Mouse (Mus musculus): ENCODE data around the gene Ltb4r2. TPM values are rescaled to one million over a fixed set of nuclear protein-coding genes. Genes with fewer than 3 reads are reported as not detected.

The Ltb4r2 gene
- total and polyA plus RNA-seq, 3 experiments, result 0.20 TPM; not detected in 1

- 35% methylated on average over 8 of the region's 8 CpGs for WGBS
- Histone ChIP-seq H3K4me1 (ENCODE audit: control insufficient read depth, insufficient read depth, low read length) (no peaks in the 10 kb centered on the region; the same call in 1 of the 2 replicates), H3K79me2 (replicated peaks; ENCODE audit: control insufficient read depth, insufficient read depth, low read length) (no peaks in the 10 kb centered on the region), H3K9ac (ENCODE audit: low read depth, low read length) (no peak overlapping the region), H3K27ac (peak overlapping the region; percentile 84; the same call in 1 of the 2 replicates), H3K36me3 (ENCODE audit: control insufficient read depth, insufficient read depth, low read length) (no peaks in the 10 kb centered on the region), H3K27me3 (ENCODE audit: control insufficient read depth, insufficient read depth, low read length) (no peaks in the 10 kb centered on the region), H3K4me3 (peak overlapping the region; percentile 90; the same call in 1 of the 2 replicates)
- DNase-seq, result no peak
- TF ChIP-seq CTCF (IDR thresholded peaks at IDR 0.05) (no peak), EP300 (IDR thresholded peaks at IDR 0.05; ENCODE audit: insufficient read depth, low read depth, low read length) (no peak), POLR2A (IDR thresholded peaks at IDR 0.05; ENCODE audit: insufficient read depth, low read depth, low read length) (no peak)
- intact Hi-C loops (cut with DNase I), result loop anchor here (1.0 to 10.0 kb wide), 4 partner anchors 21 to 238 kb away; partner anchors contain the start of gene Tm9sf1
Measured at GRCm38 (mm10) chr14:55722438-55722945, 38.7 kb upstream of the Ltb4r2 start.

GRCm38 (mm10) chr14:55723433-55723832, 37.8 kb upstream of the Ltb4r2 start:
- Histone ChIP-seq H3K4me1 (ENCODE audit: control insufficient read depth, insufficient read depth, low read length) (no peaks in the 10 kb centered on the region; the same call in 1 of the 2 replicates), H3K4me3 (no peak overlapping the region), H3K27me3 (ENCODE audit: control insufficient read depth, insufficient read depth, low read length) (no peaks in the 10 kb centered on the region), H3K79me2 (replicated peaks; ENCODE audit: control insufficient read depth, insufficient read depth, low read length) (no peaks in the 10 kb centered on the region), H3K27ac (no peak overlapping the region), H3K36me3 (ENCODE audit: control insufficient read depth, insufficient read depth, low read length) (no peaks in the 10 kb centered on the region), H3K9ac (ENCODE audit: low read depth, low read length) (no peak overlapping the region)
- TF ChIP-seq CTCF (IDR thresholded peaks at IDR 0.05) (no peak), EP300 (IDR thresholded peaks at IDR 0.05; ENCODE audit: insufficient read depth, low read depth, low read length) (no peak), POLR2A (IDR thresholded peaks at IDR 0.05; ENCODE audit: insufficient read depth, low read depth, low read length) (no peak)
- WGBS, result 90% methylated on average over 7 of the region's 7 CpGs
- intact Hi-C loops (cut with DNase I), result loop anchor here (2.0 to 10.0 kb wide), 3 partner anchors 41 to 239 kb away; partner anchors contain the start of gene Tm9sf1
- DNase-seq, result no peak

- TF ChIP-seq POLR2A (IDR thresholded peaks at IDR 0.05; ENCODE audit: insufficient read depth, low read depth, low read length) (0 out of 2 replicates have a peak, but pooled peaks have one; percentile 29), CTCF (IDR thresholded peaks at IDR 0.05) (no peak), EP300 (IDR thresholded peaks at IDR 0.05; ENCODE audit: insufficient read depth, low read depth, low read length) (peak; percentile 39; the same call in 1 of the 2 replicates)
- Histone ChIP-seq H3K27ac (peak overlapping the region; percentile 29; the same call in 1 of the 2 replicates), H3K4me3 (no peak overlapping the region), H3K9ac (ENCODE audit: low read depth, low read length) (no peak overlapping the region), H3K36me3 (ENCODE audit: control insufficient read depth, insufficient read depth, low read length) (no peaks in the 10 kb centered on the region), H3K79me2 (replicated peaks; ENCODE audit: control insufficient read depth, insufficient read depth, low read length) (no peaks in the 10 kb centered on the region), H3K4me1 (ENCODE audit: control insufficient read depth, insufficient read depth, low read length) (no peaks in the 10 kb centered on the region; the same call in 1 of the 2 replicates), H3K27me3 (ENCODE audit: control insufficient read depth, insufficient read depth, low read length) (no peaks in the 10 kb centered on the region)
- intact Hi-C loops (cut with DNase I), result loop anchor here (5.0 to 10.0 kb wide), 2 partner anchors 82 to 240 kb away; partner anchors contain the start of gene Tm9sf1
- WGBS, result 22% methylated on average over 8 of the region's 8 CpGs
- DNase-seq, result peak in 1 of 2 experiments; percentile 61
Measured at GRCm38 (mm10) chr14:55724411-55724871, 36.8 kb upstream of the Ltb4r2 start.

GRCm38 (mm10) chr14:55726261-55726660, 35.0 kb upstream of the Ltb4r2 start:
- H3K79me2 ChIP-seq (replicated peaks; ENCODE audit: control insufficient read depth, insufficient read depth, low read length), result no peaks in the 10 kb centered on the region
- H3K4me3 ChIP-seq, result no peak overlapping the region
- H3K27ac ChIP-seq, result no peak overlapping the region
- no peak for TF ChIP-seq POLR2A (IDR thresholded peaks at IDR 0.05; ENCODE audit: insufficient read depth, low read depth, low read length)
- TF ChIP-seq EP300 (IDR thresholded peaks at IDR 0.05; ENCODE audit: insufficient read depth, low read depth, low read length), result no peak
- no peak for TF ChIP-seq CTCF (IDR thresholded peaks at IDR 0.05)
- intact Hi-C loops (cut with DNase I), result loop anchor here (10.0 kb wide), 1 partner anchor 241 kb away; no protein-coding TSS in a partner anchor
- no peak overlapping the region for H3K9ac ChIP-seq (ENCODE audit: low read depth, low read length)
- no peaks in the 10 kb centered on the region for H3K27me3 ChIP-seq (ENCODE audit: control insufficient read depth, insufficient read depth, low read length)
- no peaks in the 10 kb centered on the region; the same call in 1 of the 2 replicates for H3K4me1 ChIP-seq (ENCODE audit: control insufficient read depth, insufficient read depth, low read length)
- DNase-seq, result no peak
- H3K36me3 ChIP-seq (ENCODE audit: control insufficient read depth, insufficient read depth, low read length), result no peaks in the 10 kb centered on the region

GRCm38 (mm10) chr14:55727889-55728685, 33.1 kb upstream of the Ltb4r2 start:
- intact Hi-C loops (cut with DNase I), result loop anchor here (10.0 kb wide), 1 partner anchor 243 kb away; no protein-coding TSS in a partner anchor
- no peak overlapping the region for H3K9ac ChIP-seq (ENCODE audit: low read depth, low read length)
- no peak for DNase-seq
- TF ChIP-seq EP300 (IDR thresholded peaks at IDR 0.05; ENCODE audit: insufficient read depth, low read depth, low read length) (no peak), POLR2A (IDR thresholded peaks at IDR 0.05; ENCODE audit: insufficient read depth, low read depth, low read length) (no peak), CTCF (IDR thresholded peaks at IDR 0.05) (no peak)
- H3K27ac ChIP-seq, result no peak overlapping the region
- no peak overlapping the region for H3K4me3 ChIP-seq
- no peaks in the 10 kb centered on the region for H3K79me2 ChIP-seq (replicated peaks; ENCODE audit: control insufficient read depth, insufficient read depth, low read length)
- no peaks in the 10 kb centered on the region for H3K36me3 ChIP-seq (ENCODE audit: control insufficient read depth, insufficient read depth, low read length)
- 59% methylated on average over 8 of the region's 8 CpGs for WGBS
- no peaks in the 10 kb centered on the region; the same call in 1 of the 2 replicates for H3K4me1 ChIP-seq (ENCODE audit: control insufficient read depth, insufficient read depth, low read length)
- H3K27me3 ChIP-seq (ENCODE audit: control insufficient read depth, insufficient read depth, low read length), result no peaks in the 10 kb centered on the region

Measured in heart, adult 2 months (tissue).